Mouse (Mus musculus): ENCODE measurements around the gene Nanos1. TPM values are rescaled to one million over a fixed set of nuclear protein-coding genes. Genes with fewer than 3 reads are reported as not detected.

Gene Nanos1
- polyA plus RNA-seq (2016; fragmentation: Nextera tagmentation; extraction: Ambion mirVana), result 2.0 and 2.9 TPM in 2 replicates

GRCm38 (mm10) chr19:60755438-60756191 lies at the start of gene Nanos1:
Gene Nanos1, plus strand, starts transcription at chr19:60755987.
- peak within 1 kb of the TSS; percentile 79 for H3K27ac ChIP-seq
- H3K27me3 ChIP-seq (ENCODE audit: insufficient read depth, poor library complexity, severe bottlenecking), result peaks cover 36% of the 10 kb centered on the region
- H3K4me1 ChIP-seq (replicated peaks), result peaks cover 26% of the 10 kb centered on the region
- H3K4me3 ChIP-seq, result peak within 1 kb of the TSS; percentile 90
- peaks cover 15% of the 10 kb centered on the region for H3K36me3 ChIP-seq
- H3K9me3 ChIP-seq, result no peaks in the 10 kb centered on the region
- DNase-seq (ENCODE audit: low spot score), result peak; percentile 90
- under 1% methylated on average over 58 of the region's 58 CpGs for WGBS

GRCm38 (mm10) chr19:60709193-60709900 lies 46.4 kb upstream of the Nanos1 start:
- no peak overlapping the region for H3K27ac ChIP-seq
- no peaks in the 10 kb centered on the region for H3K4me1 ChIP-seq (replicated peaks)
- H3K27me3 ChIP-seq (ENCODE audit: insufficient read depth, poor library complexity, severe bottlenecking), result no peaks in the 10 kb centered on the region
- no peaks in the 10 kb centered on the region for H3K36me3 ChIP-seq
- WGBS, result 81% methylated on average over 4 of the region's 4 CpGs
- no peaks in the 10 kb centered on the region for H3K9me3 ChIP-seq
- H3K4me3 ChIP-seq, result no peak overlapping the region
- DNase-seq (ENCODE audit: low spot score), result no peak

- Histone ChIP-seq H3K27ac (no peak overlapping the region), H3K4me1 (replicated peaks) (no peaks in the 10 kb centered on the region), H3K9me3 (no peaks in the 10 kb centered on the region), H3K27me3 (ENCODE audit: insufficient read depth, poor library complexity, severe bottlenecking) (no peaks in the 10 kb centered on the region), H3K4me3 (no peak overlapping the region), H3K36me3 (no peaks in the 10 kb centered on the region)
- 62% methylated on average over 3 of the region's 3 CpGs for WGBS
- DNase-seq (ENCODE audit: low spot score), result no peak
These were observed 45.6 kb upstream of the Nanos1 start for GRCm38 (mm10) chr19:60710196-60710595.

- Histone ChIP-seq H3K36me3 (no peaks in the 10 kb centered on the region), H3K27ac (no peak overlapping the region), H3K9me3 (no peaks in the 10 kb centered on the region), H3K4me3 (no peak overlapping the region), H3K27me3 (ENCODE audit: insufficient read depth, poor library complexity, severe bottlenecking) (no peaks in the 10 kb centered on the region), H3K4me1 (replicated peaks) (no peaks in the 10 kb centered on the region)
- no peak for DNase-seq (ENCODE audit: low spot score)
- WGBS, result 76% methylated on average over 2 of the region's 2 CpGs
These were observed 43.2 kb upstream of the Nanos1 start for GRCm38 (mm10) chr19:60712577-60712976.

- Histone ChIP-seq H3K4me1 (replicated peaks) (no peaks in the 10 kb centered on the region), H3K27me3 (ENCODE audit: insufficient read depth, poor library complexity, severe bottlenecking) (no peaks in the 10 kb centered on the region), H3K36me3 (no peaks in the 10 kb centered on the region), H3K9me3 (no peaks in the 10 kb centered on the region), H3K4me3 (no peak overlapping the region), H3K27ac (no peak overlapping the region)
- 93% methylated on average over 2 of the region's 2 CpGs for WGBS
- DNase-seq (ENCODE audit: low spot score), result no peak
These were observed 39.4 kb upstream of the Nanos1 start for GRCm38 (mm10) chr19:60716381-60716780.

- H3K9me3 ChIP-seq, result no peaks in the 10 kb centered on the region
- H3K4me1 ChIP-seq (replicated peaks), result no peaks in the 10 kb centered on the region
- no peaks in the 10 kb centered on the region for H3K27me3 ChIP-seq (ENCODE audit: insufficient read depth, poor library complexity, severe bottlenecking)
- H3K36me3 ChIP-seq, result no peaks in the 10 kb centered on the region
- no peak overlapping the region for H3K4me3 ChIP-seq
- peak; percentile 37 for DNase-seq (ENCODE audit: low spot score)
- WGBS, result 48% methylated on average over 2 of the region's 2 CpGs
- no peak overlapping the region for H3K27ac ChIP-seq
These were observed 25.4 kb upstream of the Nanos1 start for GRCm38 (mm10) chr19:60730281-60730852.

GRCm38 (mm10) chr19:60731299-60731698 lies 24.5 kb upstream of the Nanos1 start:
- Histone ChIP-seq H3K4me1 (replicated peaks) (no peaks in the 10 kb centered on the region), H3K36me3 (no peaks in the 10 kb centered on the region), H3K27ac (no peak overlapping the region), H3K27me3 (ENCODE audit: insufficient read depth, poor library complexity, severe bottlenecking) (no peaks in the 10 kb centered on the region), H3K9me3 (no peaks in the 10 kb centered on the region), H3K4me3 (no peak overlapping the region)
- DNase-seq (ENCODE audit: low spot score), result no peak
- WGBS, result 80% methylated on average over 1 of the region's 1 CpGs

GRCm38 (mm10) chr19:60731966-60732365 lies 23.8 kb upstream of the Nanos1 start:
- no peak overlapping the region for H3K4me3 ChIP-seq
- H3K27me3 ChIP-seq (ENCODE audit: insufficient read depth, poor library complexity, severe bottlenecking), result no peaks in the 10 kb centered on the region
- H3K4me1 ChIP-seq (replicated peaks), result no peaks in the 10 kb centered on the region
- no peaks in the 10 kb centered on the region for H3K36me3 ChIP-seq
- WGBS, result 85% methylated on average over 1 of the region's 1 CpGs
- no peak overlapping the region for H3K27ac ChIP-seq
- no peaks in the 10 kb centered on the region for H3K9me3 ChIP-seq
- no peak for DNase-seq (ENCODE audit: low spot score)

GRCm38 (mm10) chr19:60740560-60740959 lies 15.2 kb upstream of the Nanos1 start:
- H3K36me3 ChIP-seq, result no peaks in the 10 kb centered on the region
- no peak for DNase-seq (ENCODE audit: low spot score)
- no peaks in the 10 kb centered on the region for H3K27me3 ChIP-seq (ENCODE audit: insufficient read depth, poor library complexity, severe bottlenecking)
- no peak overlapping the region for H3K4me3 ChIP-seq
- no peak overlapping the region for H3K27ac ChIP-seq
- H3K4me1 ChIP-seq (replicated peaks), result no peaks in the 10 kb centered on the region
- H3K9me3 ChIP-seq, result no peaks in the 10 kb centered on the region
- 64% methylated on average over 1 of the region's 1 CpGs for WGBS

GRCm38 (mm10) chr19:60743767-60744547 lies 11.8 kb upstream of the Nanos1 start:
- H3K4me1 ChIP-seq (replicated peaks), result no peaks in the 10 kb centered on the region
- H3K4me3 ChIP-seq, result no peak overlapping the region
- no peak for DNase-seq (ENCODE audit: low spot score)
- 83% methylated on average over 5 of the region's 5 CpGs for WGBS
- H3K9me3 ChIP-seq, result no peaks in the 10 kb centered on the region
- no peak overlapping the region for H3K27ac ChIP-seq
- no peaks in the 10 kb centered on the region for H3K36me3 ChIP-seq
- no peaks in the 10 kb centered on the region for H3K27me3 ChIP-seq (ENCODE audit: insufficient read depth, poor library complexity, severe bottlenecking)

GRCm38 (mm10) chr19:60747801-60748200 lies 8.0 kb upstream of the Nanos1 start:
- Histone ChIP-seq H3K4me3 (no peak overlapping the region), H3K27me3 (ENCODE audit: insufficient read depth, poor library complexity, severe bottlenecking) (no peaks in the 10 kb centered on the region), H3K36me3 (no peaks in the 10 kb centered on the region), H3K9me3 (no peaks in the 10 kb centered on the region), H3K4me1 (replicated peaks) (no peaks in the 10 kb centered on the region), H3K27ac (no peak overlapping the region)
- WGBS, result 86% methylated on average over 1 of the region's 1 CpGs
- no peak for DNase-seq (ENCODE audit: low spot score)

GRCm38 (mm10) chr19:60756192-60757098 lies 658 bp downstream of the Nanos1 start:
- WGBS, result under 1% methylated on average over 115 of the region's 115 CpGs
- peak overlapping the region; percentile 79 for H3K27ac ChIP-seq
- peaks cover 21% of the 10 kb centered on the region for H3K36me3 ChIP-seq
- no peaks in the 10 kb centered on the region for H3K9me3 ChIP-seq
- peak; percentile 56 for DNase-seq (ENCODE audit: low spot score)
- peaks cover 36% of the 10 kb centered on the region for H3K27me3 ChIP-seq (ENCODE audit: insufficient read depth, poor library complexity, severe bottlenecking)
- H3K4me1 ChIP-seq (replicated peaks), result peaks cover 26% of the 10 kb centered on the region
- peak overlapping the region; percentile 90 for H3K4me3 ChIP-seq
